Mouse (Mus musculus): ENCODE data around the gene Appl2. TPM values are rescaled to one million over a fixed set of nuclear protein-coding genes. Genes with fewer than 3 reads are reported as not detected.
"Not testable (repeated sequence)": the region's sequence is repeated elsewhere in the genome, so short reads cannot be mapped to it uniquely, and the experiment has no call there.

Appl2 gene
- total and polyA plus RNA-seq, 2 experiments from 2014 or later = 45.2 to 65.0 TPM

DNA sequence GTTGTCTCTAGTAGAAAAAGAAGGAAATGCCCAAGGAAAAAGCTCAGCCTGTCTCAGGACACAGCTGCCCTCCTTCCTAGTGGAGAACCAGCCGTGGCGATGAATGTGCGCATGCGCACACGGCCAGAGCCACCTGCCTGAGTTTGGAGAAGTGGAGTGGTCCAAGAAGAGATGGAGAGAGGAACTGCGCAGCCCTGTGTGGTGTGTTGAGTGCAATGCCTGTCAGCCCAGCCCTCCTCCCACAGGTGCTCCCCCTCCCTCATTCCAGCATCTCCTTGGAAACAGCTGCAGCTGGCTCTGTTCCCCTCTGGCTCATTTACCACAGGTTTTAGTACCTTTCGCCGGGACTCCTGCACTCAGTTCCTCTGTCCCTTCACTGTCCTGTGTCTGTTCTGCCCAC is 13.4 kb upstream of the Appl2 start:
- no peak for ATAC-seq
- no peak overlapping the region for H3K27ac ChIP-seq
- TF ChIP-seq CTCF (IDR thresholded peaks at IDR 0.05; ENCODE audit: low read depth) = no peak

GRCm38 (mm10) chr10:83660605-83661004 is 12.1 kb upstream of the Appl2 start:
- H3K4me3 ChIP-seq (ENCODE audit: low read length) = no peak overlapping the region
- H3K4me1 ChIP-seq (ENCODE audit: insufficient read depth, low read length) = no peaks in the 10 kb centered on the region
- H3K9me3 ChIP-seq (ENCODE audit: low read length) = no peaks in the 10 kb centered on the region
- peak; percentile 43; the same call in 1 of the 2 replicates for TF ChIP-seq CTCF (IDR thresholded peaks at IDR 0.05; ENCODE audit: low read depth)
- no peak for DNase-seq (ENCODE audit: low spot score)
- 69% methylated on average over 4 of the region's 4 CpGs for WGBS
- no peak overlapping the region for H3K27ac ChIP-seq
- H3K27me3 ChIP-seq (ENCODE audit: insufficient read depth, low read length) = no peaks in the 10 kb centered on the region
- ATAC-seq = no peak
- no peak overlapping the region for H3K9ac ChIP-seq (replicated peaks; ENCODE audit: low read length)
- no peak overlapping the region for H3K4me2 ChIP-seq (ENCODE audit: low read depth, low read length)
- H3K36me3 ChIP-seq (ENCODE audit: insufficient read depth, low read length) = no peaks in the 10 kb centered on the region

More for the DNA sequence above, 13.4 kb upstream of the Appl2 start:
- Histone ChIP-seq H3K4me1 (ENCODE audit: insufficient read depth, low read length) (no peaks in the 10 kb centered on the region), H3K36me3 (ENCODE audit: insufficient read depth, low read length) (no peaks in the 10 kb centered on the region), H3K27me3 (ENCODE audit: insufficient read depth, low read length) (no peaks in the 10 kb centered on the region), H3K4me2 (ENCODE audit: low read depth, low read length) (no peak overlapping the region), H3K9me3 (ENCODE audit: low read length) (no peaks in the 10 kb centered on the region), H3K9ac (replicated peaks; ENCODE audit: low read length) (no peak overlapping the region), H3K4me3 (ENCODE audit: low read length) (no peak overlapping the region)
- 84% methylated on average over 8 of the region's 8 CpGs for WGBS
- no peak for DNase-seq (ENCODE audit: low spot score)

DNA sequence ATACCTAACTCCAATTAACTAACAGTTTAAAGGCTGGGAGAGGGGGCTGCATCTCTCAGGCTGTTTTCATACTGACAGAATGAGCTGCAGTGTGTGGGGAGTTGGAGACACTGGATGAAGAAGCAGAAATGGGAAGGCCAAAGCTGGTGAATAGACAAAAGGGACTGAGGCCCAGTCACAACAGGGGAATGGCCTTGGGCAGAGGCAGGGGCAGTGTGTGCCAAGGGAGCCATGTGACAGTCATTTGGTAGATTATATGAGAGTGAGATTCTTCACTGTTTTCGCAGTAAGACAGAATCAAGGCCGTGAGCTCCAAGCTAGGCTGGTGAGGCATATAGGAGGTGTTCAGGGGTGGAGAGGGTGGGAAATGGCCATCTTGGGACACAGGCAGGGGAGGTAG is 6.1 kb upstream of the Appl2 start:
- no peak overlapping the region for H3K9ac ChIP-seq (replicated peaks; ENCODE audit: low read length)
- H3K4me2 ChIP-seq (ENCODE audit: low read depth, low read length) = no peak overlapping the region
- no peaks in the 10 kb centered on the region for H3K9me3 ChIP-seq (ENCODE audit: low read length)
- H3K36me3 ChIP-seq (ENCODE audit: insufficient read depth, low read length) = no peaks in the 10 kb centered on the region
- H3K4me1 ChIP-seq (ENCODE audit: insufficient read depth, low read length) = no peaks in the 10 kb centered on the region
- no peak for TF ChIP-seq CTCF (IDR thresholded peaks at IDR 0.05; ENCODE audit: low read depth)
- no peak for ATAC-seq
- no peak overlapping the region for H3K27ac ChIP-seq
- H3K4me3 ChIP-seq (ENCODE audit: low read length) = no peak overlapping the region
- DNase-seq (ENCODE audit: low spot score) = no peak
- WGBS = 72% methylated on average over 2 of the region's 2 CpGs
- H3K27me3 ChIP-seq (ENCODE audit: insufficient read depth, low read length) = no peaks in the 10 kb centered on the region

GRCm38 (mm10) chr10:83652205-83652866 is 3.8 kb upstream of the Appl2 start:
- H3K27me3 ChIP-seq (ENCODE audit: insufficient read depth, low read length); H3K27ac ChIP-seq; H3K4me3 ChIP-seq (ENCODE audit: low read length); H3K36me3 ChIP-seq (ENCODE audit: insufficient read depth, low read length); H3K4me2 ChIP-seq (ENCODE audit: low read depth, low read length); H3K9ac ChIP-seq (replicated peaks; ENCODE audit: low read length); H3K4me1 ChIP-seq (ENCODE audit: insufficient read depth, low read length); H3K9me3 ChIP-seq (ENCODE audit: low read length); ATAC-seq; DNase-seq (ENCODE audit: low spot score): not testable (repeated sequence)
- WGBS = 82% methylated on average over 19 of the region's 19 CpGs
- TF ChIP-seq CTCF (IDR thresholded peaks at IDR 0.05; ENCODE audit: low read depth) = peak; percentile 26; the same call in 1 of the 2 replicates

DNA sequence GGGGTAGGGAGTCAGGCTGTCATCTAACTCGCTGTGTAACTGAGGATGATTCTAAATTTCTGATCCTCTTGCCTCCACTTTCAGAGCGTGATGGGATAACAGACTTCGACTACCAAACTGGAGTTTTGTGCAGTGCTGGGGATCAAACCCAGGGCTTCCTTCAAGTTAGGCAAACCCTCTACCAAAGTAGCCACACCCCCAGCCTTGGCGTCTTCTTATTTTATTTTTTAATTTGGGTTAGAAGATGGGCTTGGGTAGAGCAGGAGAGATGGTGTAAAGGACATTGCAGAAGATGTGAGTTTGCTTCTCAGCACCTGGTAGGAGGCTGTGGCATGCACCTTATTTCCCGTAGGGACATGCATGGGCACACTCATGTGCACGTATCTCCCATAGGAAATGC is 499 bp upstream of the Appl2 start:
- Histone ChIP-seq H3K4me2 (ENCODE audit: low read depth, low read length) (peak overlapping the region; percentile 81), H3K4me1 (ENCODE audit: insufficient read depth, low read length) (peaks cover 33% of the 10 kb centered on the region), H3K9me3 (ENCODE audit: low read length) (no peaks in the 10 kb centered on the region), H3K27ac (peak overlapping the region; percentile 81; the same call in 1 of the 2 replicates), H3K36me3 (ENCODE audit: insufficient read depth, low read length) (no peaks in the 10 kb centered on the region), H3K27me3 (ENCODE audit: insufficient read depth, low read length) (no peaks in the 10 kb centered on the region), H3K4me3 (ENCODE audit: low read length) (peak overlapping the region; percentile 82), H3K9ac (replicated peaks; ENCODE audit: low read length) (peak overlapping the region; percentile 76)
- 30% methylated on average over 6 of the region's 6 CpGs for WGBS
- DNase-seq (ENCODE audit: low spot score) (no peak), ATAC-seq (no peak)
- TF ChIP-seq CTCF (IDR thresholded peaks at IDR 0.05; ENCODE audit: low read depth) = no peak

DNA sequence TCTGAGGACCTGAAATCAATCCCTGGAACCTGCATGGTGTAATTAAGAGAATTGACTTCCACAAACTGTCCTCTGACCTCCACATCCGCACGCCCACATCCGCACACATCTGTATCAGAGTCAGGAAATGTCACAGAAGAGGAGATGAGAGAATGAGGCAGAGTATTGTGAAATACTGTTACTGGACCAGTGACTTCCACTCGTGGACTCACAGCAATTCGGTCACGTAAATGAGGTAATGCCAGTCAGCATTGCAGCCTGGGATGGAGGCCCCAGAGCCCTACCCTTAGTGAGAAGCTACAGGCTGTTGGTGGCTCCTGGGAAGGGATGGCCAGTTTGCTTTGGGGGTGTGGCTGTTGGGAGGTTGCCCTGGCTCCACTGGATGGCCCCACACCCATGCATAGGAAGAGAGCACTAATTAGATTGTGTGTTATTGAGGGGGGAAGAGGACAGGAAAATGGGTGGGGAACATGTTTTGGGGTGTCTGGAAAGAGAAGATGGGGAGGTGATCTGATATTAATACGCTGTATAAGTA is 2.1 kb downstream of the Appl2 start:
- WGBS = 93% methylated on average over 7 of the region's 7 CpGs
- Histone ChIP-seq H3K27me3 (ENCODE audit: insufficient read depth, low read length) (no peaks in the 10 kb centered on the region), H3K9ac (replicated peaks; ENCODE audit: low read length) (no peak overlapping the region), H3K27ac (no peak overlapping the region), H3K4me2 (ENCODE audit: low read depth, low read length) (no peak overlapping the region), H3K4me3 (ENCODE audit: low read length) (no peak overlapping the region), H3K36me3 (ENCODE audit: insufficient read depth, low read length) (no peaks in the 10 kb centered on the region), H3K4me1 (ENCODE audit: insufficient read depth, low read length) (peaks cover 41% of the 10 kb centered on the region), H3K9me3 (ENCODE audit: low read length) (no peaks in the 10 kb centered on the region)
- ATAC-seq = no peak
- DNase-seq (ENCODE audit: low spot score) = no peak
- no peak for TF ChIP-seq CTCF (IDR thresholded peaks at IDR 0.05; ENCODE audit: low read depth)

- no peak for TF ChIP-seq CTCF (IDR thresholded peaks at IDR 0.05; ENCODE audit: low read depth)
- H3K4me2 ChIP-seq (ENCODE audit: low read depth, low read length) = no peak overlapping the region
- H3K4me3 ChIP-seq (ENCODE audit: low read length) = no peak overlapping the region
- H3K9ac ChIP-seq (replicated peaks; ENCODE audit: low read length) = no peak overlapping the region; the same call in 1 of the 2 replicates
- ATAC-seq = no peak
- 85% methylated on average over 3 of the region's 3 CpGs for WGBS
- 0 out of 2 replicates have a peak overlapping the region, but pooled peaks have one; percentile 76 for H3K27ac ChIP-seq
- H3K9me3 ChIP-seq (ENCODE audit: low read length) = no peaks in the 10 kb centered on the region
- DNase-seq (ENCODE audit: low spot score) = no peak
- H3K27me3 ChIP-seq (ENCODE audit: insufficient read depth, low read length) = no peaks in the 10 kb centered on the region
- H3K36me3 ChIP-seq (ENCODE audit: insufficient read depth, low read length) = no peaks in the 10 kb centered on the region
- peaks cover 41% of the 10 kb centered on the region for H3K4me1 ChIP-seq (ENCODE audit: insufficient read depth, low read length)
Measured at GRCm38 (mm10) chr10:83645716-83645990, 2.9 kb downstream of the Appl2 start.

Data from hindbrain, postnatal 0 days (tissue).